Mouse (Mus musculus) thymus, postnatal 0 days (tissue): Measurements from ENCODE around the gene Eif2ak3. TPM values are rescaled to one million over a fixed set of nuclear protein-coding genes. Genes with fewer than 3 reads are reported as not detected.

Source experiments
- DNase-seq: peaks from one replicate; pipeline ENCODE4 v3.0.0-alpha.2; 2015; ENCODE audit warnings: low spot score
- polyA plus RNA-seq: library from polyadenylated mRNA; unstranded; fragments of >200 nt; fragmentation: Nextera tagmentation; extraction: Ambion mirVana; gene quantifications from 2 replicates; pipeline ENCODE4 v1.2.1, GENCODE M21; 2015

Gene Eif2ak3
- polyA plus RNA-seq, 1 experiment from 2014 or later: 18.0 TPM

- peak; percentile 41 for DNase-seq
These were observed 13.8 kb upstream of the Eif2ak3 start for GRCm38 (mm10) chr6:70830552-70830951.

DNA sequence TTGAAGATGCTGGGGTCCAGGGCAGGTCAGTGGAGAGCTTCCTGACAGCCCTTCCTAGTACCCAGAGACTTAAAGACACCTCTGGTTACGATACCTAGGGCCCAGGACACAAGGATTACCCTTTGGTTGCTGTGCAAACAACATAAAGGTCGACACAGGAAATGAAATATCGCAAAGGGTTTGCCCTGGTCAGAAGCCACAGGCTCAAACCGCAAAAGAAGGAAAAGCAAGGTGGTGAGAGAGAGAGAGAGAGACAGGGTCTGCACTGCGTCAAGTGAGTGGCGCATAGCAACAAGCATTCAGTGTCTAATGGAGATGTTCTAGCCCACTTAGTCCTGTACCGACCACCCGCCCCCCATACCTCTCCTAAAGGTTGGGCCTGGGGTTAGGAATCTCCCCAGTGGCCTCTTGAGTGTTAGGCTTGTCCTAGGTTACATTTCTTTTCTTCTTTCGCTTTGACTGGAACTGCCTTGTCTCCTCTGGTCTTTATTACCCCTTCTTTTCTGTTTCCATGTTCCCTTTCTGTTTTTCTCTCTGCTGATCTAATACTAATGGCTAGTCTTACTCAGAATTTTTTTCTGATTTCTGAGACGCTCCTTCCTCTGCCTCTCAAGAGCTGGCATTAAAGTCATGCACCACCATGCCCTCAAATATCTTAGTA is 13.0 kb upstream of the Eif2ak3 start:
- no peak for DNase-seq

- DNase-seq: no peak
These were observed 7.0 kb upstream of the Eif2ak3 start for GRCm38 (mm10) chr6:70837297-70837696.

DNA sequence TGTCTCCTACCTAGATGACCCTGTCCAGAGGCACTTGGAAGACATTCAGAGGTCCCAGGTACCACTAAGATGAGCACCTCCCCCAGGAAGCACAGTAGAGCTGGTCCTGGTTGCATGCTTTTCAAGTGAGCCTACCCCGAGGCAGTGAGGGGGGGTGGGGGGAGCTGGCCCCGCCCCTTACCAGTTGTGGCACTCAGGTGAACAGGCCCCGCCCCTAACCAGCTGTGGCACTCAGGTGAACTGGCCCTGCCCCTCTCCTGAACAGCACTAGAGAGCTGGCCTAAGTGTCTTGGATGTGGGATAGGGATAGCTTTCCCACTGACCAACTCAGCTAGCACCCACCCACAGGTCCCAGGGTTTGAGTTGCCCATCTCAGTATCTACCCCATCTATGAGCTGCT is 5.8 kb upstream of the Eif2ak3 start:
- no peak for DNase-seq

DNA sequence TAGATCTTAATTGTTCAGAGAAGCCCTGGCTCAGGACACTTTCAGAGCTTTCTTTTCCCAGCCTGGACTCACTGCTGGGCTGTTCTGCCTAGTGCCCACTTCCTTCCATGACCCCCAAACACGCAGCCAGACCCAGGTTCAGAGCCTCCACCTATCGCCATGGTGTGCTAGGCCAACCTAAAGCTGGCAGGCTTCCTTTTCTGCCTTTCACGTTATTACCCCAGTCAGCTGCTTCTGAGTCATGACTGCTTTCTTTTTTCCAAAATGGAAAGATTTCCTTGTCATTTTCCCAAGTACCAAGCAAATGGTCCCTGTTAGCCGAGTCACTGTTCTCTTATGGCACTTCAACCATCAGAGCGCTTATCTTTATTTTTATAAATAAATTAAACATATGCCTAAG is 4.0 kb upstream of the Eif2ak3 start:
- DNase-seq: no peak

GRCm38 (mm10) chr6:70842991-70843390 is 1.3 kb upstream of the Eif2ak3 start:
- no peak for DNase-seq

GRCm38 (mm10) chr6:70844896-70845646 is 756 bp downstream of the Eif2ak3 start:
- peak; percentile 55 for DNase-seq

DNA sequence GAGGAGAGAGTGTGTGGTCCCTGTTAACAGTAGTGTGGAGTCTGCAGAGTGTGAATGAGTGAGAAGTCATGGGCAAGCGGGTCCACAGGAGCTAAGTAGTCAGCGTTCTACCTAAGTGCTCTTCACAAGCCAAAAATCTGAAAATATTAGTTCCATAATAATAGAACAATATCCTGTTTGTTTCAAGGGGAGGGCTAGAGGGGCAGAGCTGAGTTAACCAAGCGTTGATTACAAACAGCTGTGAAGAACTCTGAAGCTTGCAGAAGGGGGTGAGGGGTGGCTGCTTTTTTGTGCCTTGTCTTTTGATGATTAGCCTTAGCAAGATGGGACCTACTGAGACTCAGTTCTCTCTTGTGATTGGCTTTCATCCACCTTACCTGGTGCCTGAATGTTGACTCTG is 3.1 kb downstream of the Eif2ak3 start:
- DNase-seq: no peak

DNA sequence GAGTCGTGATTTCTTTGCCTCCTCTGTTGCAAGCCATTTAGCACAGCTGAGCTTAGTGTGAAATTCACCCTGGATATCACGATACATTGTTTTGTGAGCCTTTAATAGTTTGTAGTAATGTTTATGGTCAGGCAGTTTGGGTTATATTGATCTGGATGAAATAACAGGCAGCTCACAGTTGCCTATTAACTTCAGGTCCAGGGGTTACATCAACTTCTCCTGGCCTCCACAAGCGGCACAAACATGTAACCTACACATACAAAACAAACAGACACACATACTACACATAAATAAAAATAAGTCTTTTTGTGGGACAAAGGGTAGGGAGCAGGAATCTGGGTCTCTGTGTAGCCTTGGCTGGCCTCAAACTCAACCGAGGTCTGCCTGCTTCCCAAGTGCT is 9.1 kb downstream of the Eif2ak3 start:
- no peak for DNase-seq

- no peak for DNase-seq
These were observed 11.4 kb downstream of the Eif2ak3 start for GRCm38 (mm10) chr6:70855529-70856309.

- peak; percentile 69 for DNase-seq
These were observed 18.4 kb downstream of the Eif2ak3 start for GRCm38 (mm10) chr6:70862726-70863125.

DNA sequence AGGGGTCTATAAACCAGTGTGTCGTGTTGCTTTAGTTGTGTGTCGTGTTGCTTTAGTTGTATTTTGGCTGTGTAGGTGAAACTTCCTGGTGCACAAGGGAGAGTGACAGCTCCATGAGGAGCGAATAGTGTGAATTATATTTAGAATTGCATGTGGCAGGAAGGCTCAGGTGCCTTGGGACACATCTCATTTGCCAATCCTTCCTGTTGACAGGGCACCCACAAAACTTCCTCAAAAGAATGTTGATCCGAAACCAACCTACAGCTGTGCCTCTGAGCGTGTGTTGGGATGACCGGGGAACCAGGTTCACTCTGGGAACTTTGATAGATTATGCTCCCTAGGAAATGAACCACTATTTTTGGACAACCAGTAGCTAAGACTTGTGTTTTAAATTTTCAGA is 20.0 kb downstream of the Eif2ak3 start:
- DNase-seq: no peak

- DNase-seq: no peak
These were observed 22.4 kb downstream of the Eif2ak3 start for GRCm38 (mm10) chr6:70866761-70867160.

DNA sequence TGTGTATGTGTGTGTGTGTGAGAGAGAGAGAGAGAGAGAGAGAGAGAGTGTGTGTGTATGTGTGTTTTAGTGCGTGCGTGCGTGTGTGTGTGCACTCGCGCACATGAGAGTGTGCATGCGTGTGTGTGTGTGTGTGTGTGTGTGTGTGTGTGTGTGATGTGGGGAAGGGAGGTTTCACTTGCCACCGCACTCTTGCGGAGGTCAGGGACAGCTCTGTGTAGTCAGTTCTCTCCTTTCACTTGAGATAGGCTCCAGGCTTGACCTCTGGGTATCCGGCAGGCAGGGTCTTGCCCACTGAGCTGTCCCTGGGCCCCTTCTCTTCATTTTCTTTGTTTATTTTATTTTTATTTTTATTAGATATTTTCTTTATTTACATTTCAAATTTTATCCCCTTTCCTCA is 23.0 kb downstream of the Eif2ak3 start:
- DNase-seq: no peak

- DNase-seq: peak; percentile 29
These were observed 27.2 kb downstream of the Eif2ak3 start for GRCm38 (mm10) chr6:70871511-70871980.

DNA sequence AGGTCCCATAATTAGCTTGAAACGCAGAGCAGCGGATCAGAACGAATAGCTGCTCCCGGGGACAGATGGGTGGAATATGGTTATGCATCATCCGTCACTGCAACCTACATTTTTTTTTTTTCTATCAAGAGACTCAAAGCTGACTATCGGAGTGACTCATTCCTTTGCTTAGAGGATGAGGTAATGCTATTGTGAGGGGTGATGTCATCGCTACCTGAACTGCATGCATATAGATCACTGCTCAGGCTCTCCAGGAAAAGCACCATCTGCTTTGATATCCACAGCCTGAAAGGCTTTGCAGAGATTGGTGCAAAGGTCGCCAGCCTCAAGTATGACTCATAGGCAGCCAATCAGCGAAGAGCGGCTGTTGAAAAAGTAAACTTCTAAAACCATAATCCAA is 27.8 kb downstream of the Eif2ak3 start:
- DNase-seq: no peak

DNA sequence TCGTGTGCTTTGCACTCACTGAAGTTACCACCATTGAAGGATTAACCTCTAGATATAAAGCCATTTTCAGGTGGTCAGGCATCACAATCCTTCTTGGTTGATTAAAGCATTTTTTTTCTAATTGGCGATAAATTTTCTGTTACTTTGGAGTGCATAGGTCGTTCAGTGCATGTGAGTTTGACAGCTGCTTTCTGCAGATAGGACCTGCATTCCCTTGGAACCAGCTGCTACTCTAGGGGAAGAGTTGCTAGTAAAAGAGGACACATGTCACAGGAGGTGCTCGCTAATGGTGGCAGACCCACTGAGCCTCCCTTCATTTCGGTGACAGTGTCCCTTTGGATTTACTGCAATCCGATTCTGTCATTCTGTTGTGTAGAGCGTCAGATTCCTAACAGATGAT is 28.3 kb downstream of the Eif2ak3 start:
- no peak for DNase-seq

DNA sequence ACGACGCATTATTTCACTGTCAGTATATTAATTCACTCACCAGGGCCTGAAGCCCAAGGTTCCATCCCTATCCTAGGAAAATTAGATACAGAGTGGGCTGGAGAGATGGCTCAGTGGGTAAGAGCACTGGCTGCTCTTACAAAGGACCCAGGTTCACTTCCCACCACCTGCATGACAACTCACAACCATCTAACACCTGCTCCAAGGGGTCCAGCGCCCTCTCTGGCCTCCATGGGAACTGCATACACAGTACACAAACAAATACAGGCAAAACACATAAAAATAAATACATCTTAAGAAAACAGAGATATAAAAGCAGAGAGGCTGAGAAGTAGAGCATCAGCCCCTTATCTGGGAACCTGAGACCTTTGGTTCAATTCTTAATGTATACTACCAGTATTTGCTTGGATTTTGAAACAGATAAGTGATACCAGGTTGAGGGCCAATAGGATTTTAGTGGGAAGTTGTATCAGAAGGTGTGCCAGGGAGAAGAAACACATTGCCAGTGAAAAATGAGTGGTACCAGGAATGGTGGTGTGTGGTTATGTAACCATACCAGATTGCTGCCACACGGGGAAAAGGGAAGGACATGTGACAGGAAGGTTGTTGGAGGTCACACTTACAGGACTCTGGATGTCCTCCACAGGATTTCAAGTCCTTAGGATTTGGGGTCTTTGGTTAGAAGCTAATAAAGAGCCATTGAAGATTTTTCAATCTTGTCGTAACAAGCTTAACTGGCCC is 29.9 kb downstream of the Eif2ak3 start:
- DNase-seq: peak; percentile 26

DNA sequence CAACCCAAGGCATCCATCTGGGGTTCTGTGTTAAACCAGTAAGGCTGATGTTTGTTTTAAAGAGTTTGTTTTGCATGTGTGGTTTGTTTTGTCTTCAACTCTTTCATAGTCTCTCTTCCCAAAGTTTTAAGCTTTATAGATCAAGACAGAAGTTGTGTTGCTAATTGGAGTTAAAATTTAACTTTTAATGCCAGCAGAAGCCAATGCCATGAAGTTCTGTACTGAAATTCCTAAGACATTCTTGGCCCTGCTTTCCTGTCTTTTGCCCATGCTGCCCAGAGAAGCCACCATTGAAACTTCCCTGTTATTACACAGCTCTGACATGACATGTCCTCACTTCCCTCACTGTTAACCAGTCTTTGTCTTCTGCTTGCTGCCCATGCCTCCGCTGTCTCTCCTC is 30.7 kb downstream of the Eif2ak3 start:
- no peak for DNase-seq

GRCm38 (mm10) chr6:70880714-70881304 is 36.5 kb downstream of the Eif2ak3 start:
- peak; percentile 82 for DNase-seq

- DNase-seq: no peak
These were observed 43.7 kb downstream of the Eif2ak3 start for GRCm38 (mm10) chr6:70887993-70888392.
